Mouse (Mus musculus): ENCODE data around the gene Ldlr. TPM values are rescaled to one million over a fixed set of nuclear protein-coding genes. Genes with fewer than 3 reads are reported as not detected.
"Not testable (repeated sequence)": the region's sequence is repeated elsewhere in the genome, so short reads cannot be mapped to it uniquely, and the experiment has no call there.

Ldlr gene
- polyA plus RNA-seq, 1 experiment from 2014 or later, result 34.8 TPM

DNA sequence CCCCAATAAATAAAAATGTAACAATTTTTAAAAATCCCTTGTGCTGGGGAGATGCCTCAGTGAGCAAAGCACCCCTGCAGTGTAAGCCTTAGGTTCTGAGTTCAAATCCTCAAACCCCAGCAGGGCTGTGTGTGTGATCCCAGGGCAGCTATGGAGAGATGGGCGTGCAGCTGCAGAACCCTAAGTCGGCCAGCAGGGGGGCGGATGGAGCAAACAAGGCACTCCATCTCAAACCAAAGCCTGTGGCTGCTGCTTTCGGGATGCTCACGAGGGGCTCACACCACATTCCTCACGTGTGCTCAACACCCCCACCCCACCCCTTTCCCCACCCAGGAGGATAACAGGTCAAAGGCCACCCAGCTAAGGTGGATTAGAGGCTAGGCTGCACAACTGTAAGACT is 63.6 kb downstream of the Ldlr start:
- Histone ChIP-seq H3K4me1 (replicated peaks; ENCODE audit: control insufficient read depth, insufficient read depth, low read length) (peaks cover 8% of the 10 kb centered on the region), H3K36me3 (ENCODE audit: control insufficient read depth, insufficient read depth, low read length) (peaks cover 71% of the 10 kb centered on the region), H3K4me2 (ENCODE audit: low read length) (no peak overlapping the region), H3K27me3 (replicated peaks; ENCODE audit: control insufficient read depth, insufficient read depth, low read length) (no peaks in the 10 kb centered on the region), H3K4me3 (ENCODE audit: low read depth, low read length) (no peak overlapping the region), H3K9ac (ENCODE audit: low read length) (no peak overlapping the region), H3K27ac (ENCODE audit: low read depth) (no peak overlapping the region), H3K9me3 (ENCODE audit: control insufficient read depth, low read length) (no peaks in the 10 kb centered on the region)
- DNase-seq (ENCODE audit: low spot score) (peak; percentile 78), ATAC-seq (replicated peaks; ENCODE audit: low FRiP score, low TSS enrichment, low read depth) (peak; percentile 61; the same call in 1 of the 2 replicates)
- WGBS, result 13% methylated on average over 6 of the region's 6 CpGs

GRCm38 (mm10) chr9:21787654-21788053 is 64.4 kb downstream of the Ldlr start:
- H3K27ac ChIP-seq (ENCODE audit: low read depth), result 0 out of 2 replicates have a peak overlapping the region, but pooled peaks have one; percentile 0
- no peaks in the 10 kb centered on the region for H3K27me3 ChIP-seq (replicated peaks; ENCODE audit: control insufficient read depth, insufficient read depth, low read length)
- ATAC-seq (replicated peaks; ENCODE audit: low FRiP score, low TSS enrichment, low read depth) (no peak), DNase-seq (ENCODE audit: low spot score) (no peak)
- H3K4me3 ChIP-seq (ENCODE audit: low read depth, low read length), result no peak overlapping the region
- no peak overlapping the region for H3K4me2 ChIP-seq (ENCODE audit: low read length)
- H3K9me3 ChIP-seq (ENCODE audit: control insufficient read depth, low read length), result no peaks in the 10 kb centered on the region
- H3K4me1 ChIP-seq (replicated peaks; ENCODE audit: control insufficient read depth, insufficient read depth, low read length), result peaks cover 14% of the 10 kb centered on the region
- H3K9ac ChIP-seq (ENCODE audit: low read length), result no peak overlapping the region
- peaks cover 67% of the 10 kb centered on the region for H3K36me3 ChIP-seq (ENCODE audit: control insufficient read depth, insufficient read depth, low read length)
- WGBS, result 72% methylated on average over 5 of the region's 5 CpGs

DNA sequence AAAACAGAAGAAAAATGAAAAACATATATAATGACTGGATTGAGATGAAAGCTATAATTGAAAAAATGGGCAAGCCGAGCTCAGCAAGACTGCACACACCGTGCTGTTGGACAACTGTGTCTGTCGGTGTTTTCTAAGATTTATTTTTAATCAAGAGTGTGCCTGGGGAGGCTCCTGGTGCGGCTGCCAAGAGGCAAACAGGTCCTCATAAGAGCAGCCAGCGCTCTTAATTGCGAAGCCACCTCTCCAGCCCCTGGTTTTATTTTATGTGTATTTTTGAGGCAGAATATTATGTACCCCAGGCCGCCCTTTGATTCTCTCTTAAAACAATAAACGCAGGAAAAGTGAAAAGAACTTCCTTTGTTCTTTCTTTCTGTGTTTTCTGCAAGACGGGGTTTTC is 65.0 kb downstream of the Ldlr start:
- Histone ChIP-seq H3K9ac (ENCODE audit: low read length) (no peak overlapping the region), H3K4me3 (ENCODE audit: low read depth, low read length) (no peak overlapping the region), H3K4me2 (ENCODE audit: low read length) (no peak overlapping the region), H3K4me1 (replicated peaks; ENCODE audit: control insufficient read depth, insufficient read depth, low read length) (peaks cover 20% of the 10 kb centered on the region), H3K27ac (ENCODE audit: low read depth) (no peak overlapping the region), H3K36me3 (ENCODE audit: control insufficient read depth, insufficient read depth, low read length) (peaks cover 67% of the 10 kb centered on the region), H3K27me3 (replicated peaks; ENCODE audit: control insufficient read depth, insufficient read depth, low read length) (no peaks in the 10 kb centered on the region), H3K9me3 (ENCODE audit: control insufficient read depth, low read length) (no peaks in the 10 kb centered on the region)
- DNase-seq (ENCODE audit: low spot score) (no peak), ATAC-seq (replicated peaks; ENCODE audit: low FRiP score, low TSS enrichment, low read depth) (no peak)
- WGBS, result 77% methylated on average over 9 of the region's 9 CpGs

- Histone ChIP-seq H3K9me3 (ENCODE audit: control insufficient read depth, low read length) (no peaks in the 10 kb centered on the region), H3K4me3 (ENCODE audit: low read depth, low read length) (no peak overlapping the region), H3K27me3 (replicated peaks; ENCODE audit: control insufficient read depth, insufficient read depth, low read length) (no peaks in the 10 kb centered on the region), H3K9ac (ENCODE audit: low read length) (no peak overlapping the region), H3K4me2 (ENCODE audit: low read length) (no peak overlapping the region), H3K4me1 (replicated peaks; ENCODE audit: control insufficient read depth, insufficient read depth, low read length) (peaks cover 28% of the 10 kb centered on the region), H3K36me3 (ENCODE audit: control insufficient read depth, insufficient read depth, low read length) (peaks cover 61% of the 10 kb centered on the region), H3K27ac (ENCODE audit: low read depth) (no peak overlapping the region)
- ATAC-seq (replicated peaks; ENCODE audit: low FRiP score, low TSS enrichment, low read depth) (no peak), DNase-seq (ENCODE audit: low spot score) (no peak)
- WGBS, result 72% methylated on average over 8 of the region's 8 CpGs
These were observed 68.6 kb downstream of the Ldlr start for GRCm38 (mm10) chr9:21791861-21792260.

DNA sequence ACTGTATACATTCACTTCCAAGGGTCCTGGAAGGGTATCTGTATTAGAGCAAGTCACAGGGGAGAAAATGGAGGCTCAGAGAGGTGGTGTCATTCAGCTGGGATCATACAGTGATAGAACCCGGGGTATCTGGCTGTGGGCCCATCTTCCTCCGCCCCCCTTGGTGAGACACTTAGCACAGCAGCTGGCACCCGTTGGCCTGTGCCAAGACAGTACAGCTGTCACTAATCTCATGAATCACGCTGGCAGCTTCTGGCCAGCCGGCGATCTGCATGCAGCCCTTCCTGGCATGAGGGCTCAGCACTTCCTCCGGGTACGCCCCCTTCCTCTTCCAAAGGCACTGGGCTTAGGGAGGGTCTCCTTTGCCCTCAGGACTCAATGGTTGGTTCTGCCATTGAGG is 69.4 kb downstream of the Ldlr start:
- Histone ChIP-seq H3K36me3 (ENCODE audit: control insufficient read depth, insufficient read depth, low read length) (peaks cover 61% of the 10 kb centered on the region), H3K9me3 (ENCODE audit: control insufficient read depth, low read length) (no peaks in the 10 kb centered on the region), H3K4me3 (ENCODE audit: low read depth, low read length) (no peak overlapping the region), H3K9ac (ENCODE audit: low read length) (no peak overlapping the region), H3K4me2 (ENCODE audit: low read length) (peak overlapping the region; percentile 17), H3K27ac (ENCODE audit: low read depth) (no peak overlapping the region), H3K4me1 (replicated peaks; ENCODE audit: control insufficient read depth, insufficient read depth, low read length) (peaks cover 34% of the 10 kb centered on the region), H3K27me3 (replicated peaks; ENCODE audit: control insufficient read depth, insufficient read depth, low read length) (no peaks in the 10 kb centered on the region)
- 44% methylated on average over 8 of the region's 8 CpGs for WGBS
- DNase-seq (ENCODE audit: low spot score), result no peak
- ATAC-seq (replicated peaks; ENCODE audit: low FRiP score, low TSS enrichment, low read depth), result no peak

DNA sequence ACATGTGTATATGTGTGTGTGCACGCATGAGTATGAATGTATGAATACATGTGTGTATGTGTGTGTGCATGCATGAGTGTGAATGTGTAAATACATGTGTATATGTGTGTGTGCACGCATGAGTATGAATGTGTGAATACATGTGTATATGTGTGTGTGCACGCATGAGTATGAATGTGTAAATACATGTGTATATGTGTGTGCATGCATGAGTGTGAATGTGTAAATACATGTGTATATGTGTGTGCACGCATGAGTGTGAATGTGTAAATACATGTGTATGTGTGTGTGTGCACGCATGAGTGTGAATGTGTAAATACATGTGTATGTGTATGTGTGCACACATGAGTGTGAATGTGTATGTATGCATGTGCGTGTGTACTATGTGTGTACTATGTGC is 70.2 kb downstream of the Ldlr start:
- not testable (repeated sequence) for H3K9ac ChIP-seq (ENCODE audit: low read length); ATAC-seq (replicated peaks; ENCODE audit: low FRiP score, low TSS enrichment, low read depth); H3K27ac ChIP-seq (ENCODE audit: low read depth); H3K27me3 ChIP-seq (replicated peaks; ENCODE audit: control insufficient read depth, insufficient read depth, low read length); DNase-seq (ENCODE audit: low spot score); H3K4me2 ChIP-seq (ENCODE audit: low read length); H3K4me3 ChIP-seq (ENCODE audit: low read depth, low read length); H3K9me3 ChIP-seq (ENCODE audit: control insufficient read depth, low read length)
- H3K4me1 ChIP-seq (replicated peaks; ENCODE audit: control insufficient read depth, insufficient read depth, low read length), result peaks cover 31% of the 10 kb centered on the region
- WGBS, result 96% methylated on average over 6 of the region's 6 CpGs
- peaks cover 57% of the 10 kb centered on the region for H3K36me3 ChIP-seq (ENCODE audit: control insufficient read depth, insufficient read depth, low read length)

DNA sequence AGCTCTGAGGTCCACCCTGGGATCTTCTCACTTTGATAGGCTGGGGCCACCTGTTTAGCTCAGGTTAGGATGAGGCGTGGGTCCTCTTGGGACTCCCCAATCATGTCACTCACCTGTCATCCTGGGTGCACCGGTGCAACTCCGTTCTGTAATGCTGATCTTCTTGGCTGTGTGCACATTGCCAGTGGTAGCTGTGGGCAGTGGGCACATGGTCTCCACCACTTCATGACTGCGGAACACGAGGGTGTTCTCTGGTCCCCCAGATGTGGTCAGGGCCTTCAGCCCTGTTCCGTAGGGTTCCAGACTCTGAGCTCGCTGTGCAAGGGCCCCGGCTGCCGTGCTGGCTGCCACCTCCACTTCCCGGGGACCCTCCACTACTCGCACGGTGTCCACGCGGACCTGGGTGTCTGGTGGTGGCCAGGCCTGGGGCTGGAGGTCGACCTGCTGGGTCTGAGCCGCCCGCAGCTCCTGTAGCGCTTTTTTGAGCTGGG is 71.1 kb downstream of the Ldlr start:
- ATAC-seq (replicated peaks; ENCODE audit: low FRiP score, low TSS enrichment, low read depth) (no peak), DNase-seq (ENCODE audit: low spot score) (no peak)
- Histone ChIP-seq H3K9ac (ENCODE audit: low read length) (no peak overlapping the region), H3K4me2 (ENCODE audit: low read length) (no peak overlapping the region), H3K27me3 (replicated peaks; ENCODE audit: control insufficient read depth, insufficient read depth, low read length) (no peaks in the 10 kb centered on the region), H3K4me3 (ENCODE audit: low read depth, low read length) (no peak overlapping the region), H3K9me3 (ENCODE audit: control insufficient read depth, low read length) (no peaks in the 10 kb centered on the region), H3K4me1 (replicated peaks; ENCODE audit: control insufficient read depth, insufficient read depth, low read length) (peaks cover 35% of the 10 kb centered on the region), H3K27ac (ENCODE audit: low read depth) (no peak overlapping the region), H3K36me3 (ENCODE audit: control insufficient read depth, insufficient read depth, low read length) (peaks cover 48% of the 10 kb centered on the region)
- WGBS, result 93% methylated on average over 18 of the region's 18 CpGs

GRCm38 (mm10) chr9:21794925-21795324 is 71.6 kb downstream of the Ldlr start:
- Histone ChIP-seq H3K4me3 (ENCODE audit: low read depth, low read length) (no peak overlapping the region), H3K27me3 (replicated peaks; ENCODE audit: control insufficient read depth, insufficient read depth, low read length) (no peaks in the 10 kb centered on the region), H3K36me3 (ENCODE audit: control insufficient read depth, insufficient read depth, low read length) (peaks cover 43% of the 10 kb centered on the region), H3K4me2 (ENCODE audit: low read length) (no peak overlapping the region), H3K9ac (ENCODE audit: low read length) (no peak overlapping the region), H3K27ac (ENCODE audit: low read depth) (no peak overlapping the region), H3K4me1 (replicated peaks; ENCODE audit: control insufficient read depth, insufficient read depth, low read length) (peaks cover 35% of the 10 kb centered on the region), H3K9me3 (ENCODE audit: control insufficient read depth, low read length) (no peaks in the 10 kb centered on the region)
- 92% methylated on average over 25 of the region's 25 CpGs for WGBS
- no peak for DNase-seq (ENCODE audit: low spot score)
- ATAC-seq (replicated peaks; ENCODE audit: low FRiP score, low TSS enrichment, low read depth), result no peak

DNA sequence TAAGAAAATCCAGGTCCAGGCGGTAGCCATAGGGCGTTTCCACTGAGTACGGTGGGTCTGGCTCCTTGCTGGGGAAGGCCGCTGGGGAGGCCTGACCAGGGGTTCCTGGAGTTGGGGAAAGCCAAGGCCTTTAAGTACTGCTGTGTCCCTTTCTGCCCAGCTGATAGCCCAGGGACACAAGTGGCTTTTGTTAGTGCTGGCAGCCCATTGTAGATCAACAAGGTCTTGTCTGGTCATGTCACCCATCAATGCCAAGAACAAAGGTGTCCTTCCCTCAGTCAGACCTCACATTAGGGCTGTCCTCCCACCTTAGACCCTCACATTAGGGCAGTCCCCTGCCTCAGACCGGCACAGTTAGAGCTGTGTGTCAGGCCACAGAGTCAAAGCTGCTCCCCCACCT is 72.3 kb downstream of the Ldlr start:
- Histone ChIP-seq H3K4me3 (ENCODE audit: low read depth, low read length) (no peak overlapping the region), H3K27me3 (replicated peaks; ENCODE audit: control insufficient read depth, insufficient read depth, low read length) (no peaks in the 10 kb centered on the region), H3K9ac (ENCODE audit: low read length) (no peak overlapping the region), H3K4me2 (ENCODE audit: low read length) (peak overlapping the region; percentile 56), H3K4me1 (replicated peaks; ENCODE audit: control insufficient read depth, insufficient read depth, low read length) (peaks cover 35% of the 10 kb centered on the region), H3K9me3 (ENCODE audit: control insufficient read depth, low read length) (no peaks in the 10 kb centered on the region), H3K36me3 (ENCODE audit: control insufficient read depth, insufficient read depth, low read length) (peaks cover 38% of the 10 kb centered on the region), H3K27ac (ENCODE audit: low read depth) (no peak overlapping the region; the same call in 1 of the 2 replicates)
- ATAC-seq (replicated peaks; ENCODE audit: low FRiP score, low TSS enrichment, low read depth), result no peak
- WGBS, result 73% methylated on average over 5 of the region's 5 CpGs
- DNase-seq (ENCODE audit: low spot score), result no peak

Measured in intestine, embryonic 14.5 days (tissue).